Mouse (Mus musculus) embryonic facial prominence, embryonic 11.5 days (tissue): Measurements from ENCODE around the gene Ncbp2. TPM values are rescaled to one million over a fixed set of nuclear protein-coding genes. Genes with fewer than 3 reads are reported as not detected.

Source experiments
- ATAC-seq: fragments of 200-750 bp; cut with Nextera tagmentation; replicated peaks from 2 replicates; pipeline ENCODE4 v1.8.0; 2017; ENCODE audit warnings: low read depth; ENCODE audit not compliant: insufficient number of reproducible peaks, low FRiP score, low TSS enrichment
- DNase-seq: peaks from one replicate; pipeline ENCODE4 v3.0.0-alpha.2; 2015; ENCODE audit warnings: low spot score
- H3K27ac ChIP-seq: fragments of 300-500 bp; sonication (generic); replicated peaks from 2 replicates; pipeline ENCODE4 v1.5.1; 2014; ENCODE audit warnings: mild to moderate bottlenecking, low read depth, low read length, control low read depth
- H3K27me3 ChIP-seq: fragments of 300-500 bp; sonication (generic); 2 replicates; pipeline ENCODE4 v1.6.1; 2014; ENCODE audit warnings: mild to moderate bottlenecking, low read length, moderate library complexity, mixed read lengths; ENCODE audit not compliant: control insufficient read depth, insufficient read depth
- H3K36me3 ChIP-seq: fragments of 300-500 bp; sonication (generic); replicated peaks from 2 replicates; pipeline ENCODE4 v1.6.1; 2014; ENCODE audit warnings: low read depth, mild to moderate bottlenecking, low read length, moderate library complexity, mixed read lengths; ENCODE audit not compliant: control insufficient read depth, insufficient read depth
- H3K4me1 ChIP-seq: fragments of 300-500 bp; sonication (generic); 2 replicates; pipeline ENCODE4 v1.6.1; 2014; ENCODE audit warnings: low read length, mixed read lengths; ENCODE audit not compliant: control insufficient read depth, insufficient read depth
- H3K4me2 ChIP-seq: fragments of 300-500 bp; sonication (generic); 2 replicates; pipeline ENCODE4 v1.6.1; 2014; ENCODE audit warnings: low read depth, mild to moderate bottlenecking, control low read depth, low read length, moderate library complexity
- H3K4me3 ChIP-seq: fragments of 300-500 bp; sonication (generic); 2 replicates; pipeline ENCODE4 v1.5.1; 2014; ENCODE audit warnings: low read depth, low read length, control low read depth
- H3K9ac ChIP-seq: fragments of 300-500 bp; sonication (generic); replicated peaks from 2 replicates; pipeline ENCODE4 v1.6.1; 2014; ENCODE audit warnings: mild to moderate bottlenecking, control low read depth, low read length
- H3K9me3 ChIP-seq: fragments of 300-500 bp; sonication (generic); replicated peaks from 2 replicates; pipeline ENCODE4 v1.6.1; 2016; ENCODE audit warnings: mild to moderate bottlenecking, low read length, inconsistent platforms, mixed read lengths; ENCODE audit not compliant: control insufficient read depth
- WGBS: fragments of 180-500 bp; shearing (Covaris S2); extraction: QIAGEN DNeasy Blood & Tissue Kit; methylation state at CpG from one replicate; pipeline ENCODE4 v1.1.7; 2014; 5-methylcytosine and 5-hydroxymethylcytosine counted together
- polyA plus RNA-seq: library from polyadenylated mRNA; unstranded; fragments of >200 nt; fragmentation: Nextera tagmentation; extraction: Ambion mirVana; gene quantifications from 2 replicates; pipeline ENCODE4 v1.2.1, GENCODE M21; 2014

Gene Ncbp2
- polyA plus RNA-seq, 1 experiment from 2014 or later = 173 TPM

DNA sequence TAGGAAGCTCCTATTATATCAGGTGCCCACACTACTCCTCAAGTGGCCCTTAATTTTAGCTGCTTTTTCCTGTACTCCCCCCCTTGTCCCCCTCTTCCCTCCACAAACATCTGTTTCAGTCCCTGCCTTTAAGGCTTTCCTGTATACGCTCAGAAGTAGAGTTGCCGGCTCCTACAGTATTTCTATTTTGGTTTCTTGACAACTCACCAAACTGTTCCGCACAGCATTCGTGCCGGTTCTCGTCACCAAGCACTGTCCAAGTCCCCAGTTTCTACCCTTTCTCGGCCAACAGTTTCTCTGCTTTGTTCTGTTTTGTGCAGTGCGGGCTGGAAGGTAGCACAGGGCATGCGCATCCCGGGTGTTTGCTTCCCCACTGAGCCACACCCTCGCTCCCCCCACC, 39.4 kb upstream of the Ncbp2 start:
- WGBS = 71% methylated on average over 11 of the region's 11 CpGs
- no peak overlapping the region for H3K4me2 ChIP-seq
- DNase-seq (no peak), ATAC-seq (no peak)
- no peak overlapping the region for H3K9ac ChIP-seq
- H3K4me1 ChIP-seq = no peaks in the 10 kb centered on the region; the same call in 1 of the 2 replicates
- no peak overlapping the region for H3K27ac ChIP-seq
- no peaks in the 10 kb centered on the region for H3K36me3 ChIP-seq
- no peak overlapping the region for H3K4me3 ChIP-seq
- no peaks in the 10 kb centered on the region for H3K27me3 ChIP-seq
- H3K9me3 ChIP-seq = no peaks in the 10 kb centered on the region

- ATAC-seq (no peak), DNase-seq (no peak)
- Histone ChIP-seq H3K9me3 (no peaks in the 10 kb centered on the region), H3K27me3 (no peaks in the 10 kb centered on the region), H3K4me1 (no peaks in the 10 kb centered on the region; the same call in 1 of the 2 replicates), H3K4me3 (no peak overlapping the region), H3K27ac (no peak overlapping the region), H3K9ac (no peak overlapping the region), H3K4me2 (no peak overlapping the region), H3K36me3 (no peaks in the 10 kb centered on the region)
- WGBS = 67% methylated on average over 10 of the region's 10 CpGs
These were observed 37.9 kb upstream of the Ncbp2 start for GRCm38 (mm10) chr16:31910281-31910847.

GRCm38 (mm10) chr16:31917776-31918175, 30.5 kb upstream of the Ncbp2 start:
- no peaks in the 10 kb centered on the region for H3K27me3 ChIP-seq
- no peaks in the 10 kb centered on the region for H3K36me3 ChIP-seq
- H3K4me2 ChIP-seq = no peak overlapping the region
- H3K4me3 ChIP-seq = no peak overlapping the region
- no peak overlapping the region for H3K27ac ChIP-seq
- H3K9ac ChIP-seq = no peak overlapping the region; the same call in 1 of the 2 replicates
- no peaks in the 10 kb centered on the region for H3K4me1 ChIP-seq
- WGBS = 71% methylated on average over 11 of the region's 11 CpGs
- no peaks in the 10 kb centered on the region for H3K9me3 ChIP-seq
- DNase-seq = no peak
- no peak for ATAC-seq

DNA sequence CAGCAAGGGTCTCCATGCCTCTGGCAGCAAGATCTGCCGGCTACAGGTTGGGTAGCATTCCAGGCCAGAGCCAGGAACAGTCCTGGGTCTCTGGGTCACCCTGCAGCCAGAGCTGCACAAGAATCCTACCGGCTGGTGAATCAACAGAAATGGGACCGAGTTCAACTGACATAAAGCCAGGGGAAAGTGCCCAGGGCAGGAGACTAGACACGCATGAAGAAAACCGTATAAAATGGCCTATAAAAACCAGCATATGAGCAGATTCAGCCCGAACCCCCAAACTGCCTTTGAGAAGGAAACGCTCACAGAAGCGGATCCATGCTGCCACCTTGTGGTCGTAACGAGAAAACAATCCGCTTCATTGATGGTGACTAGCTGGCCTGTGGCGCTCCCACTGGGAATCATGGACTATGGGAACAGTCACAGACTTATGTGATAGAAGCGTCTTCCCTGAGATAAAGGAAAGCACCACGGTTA, 30.0 kb upstream of the Ncbp2 start:
- Histone ChIP-seq H3K36me3 (no peaks in the 10 kb centered on the region), H3K4me2 (no peak overlapping the region), H3K27me3 (no peaks in the 10 kb centered on the region), H3K9me3 (no peaks in the 10 kb centered on the region), H3K4me1 (no peaks in the 10 kb centered on the region), H3K4me3 (no peak overlapping the region), H3K9ac (no peak overlapping the region; the same call in 1 of the 2 replicates), H3K27ac (no peak overlapping the region)
- 4% methylated on average over 14 of the region's 14 CpGs for WGBS
- peak; percentile 92 for DNase-seq
- ATAC-seq = 0 out of 2 replicates have a peak, but pooled peaks have one; percentile 18

GRCm38 (mm10) chr16:31924368-31924767, 23.9 kb upstream of the Ncbp2 start:
- Histone ChIP-seq H3K36me3 (no peaks in the 10 kb centered on the region), H3K9me3 (no peaks in the 10 kb centered on the region), H3K27ac (no peak overlapping the region), H3K4me1 (no peaks in the 10 kb centered on the region), H3K4me3 (no peak overlapping the region), H3K9ac (no peak overlapping the region), H3K4me2 (no peak overlapping the region), H3K27me3 (no peaks in the 10 kb centered on the region)
- 86% methylated on average over 6 of the region's 6 CpGs for WGBS
- no peak for DNase-seq
- no peak for ATAC-seq

- DNase-seq = no peak
- WGBS = 79% methylated on average over 6 of the region's 6 CpGs
These were observed 22.2 kb upstream of the Ncbp2 start for GRCm38 (mm10) chr16:31926091-31926490.

DNA sequence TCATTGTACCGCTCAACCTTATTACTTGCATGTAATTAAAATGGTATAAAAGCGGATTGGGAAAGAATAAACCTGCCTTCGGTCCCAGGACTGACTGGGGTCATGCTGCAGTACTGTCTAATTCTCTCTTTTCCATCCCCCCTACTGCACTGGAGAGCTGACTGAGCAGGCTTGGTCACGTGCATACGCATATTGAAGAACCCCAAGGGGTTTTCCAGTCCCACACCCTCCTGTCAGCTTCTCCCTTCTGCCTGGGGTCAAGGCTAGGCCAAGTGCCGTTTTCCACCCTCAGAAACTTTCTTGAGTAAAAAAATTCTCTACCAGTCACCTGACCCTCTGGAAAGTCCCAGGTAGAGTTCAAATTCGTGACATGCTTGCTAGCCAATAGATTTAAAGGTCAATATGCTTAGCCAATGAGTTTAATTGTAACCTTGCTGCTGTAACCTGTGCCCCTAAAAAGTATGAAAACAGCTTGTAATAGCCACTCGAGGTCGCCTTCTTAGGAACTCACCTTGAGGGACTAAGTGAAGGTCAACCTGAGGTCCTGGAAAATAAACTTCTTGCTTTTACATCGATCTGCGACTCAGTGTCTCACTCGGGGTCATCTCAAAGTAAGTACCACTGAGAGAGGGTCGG, 21.6 kb upstream of the Ncbp2 start:
- Histone ChIP-seq H3K4me1 (no peaks in the 10 kb centered on the region), H3K9me3 (no peaks in the 10 kb centered on the region), H3K4me2 (no peak overlapping the region), H3K27ac (no peak overlapping the region), H3K9ac (no peak overlapping the region), H3K4me3 (no peak overlapping the region), H3K27me3 (no peaks in the 10 kb centered on the region), H3K36me3 (no peaks in the 10 kb centered on the region)
- no peak for ATAC-seq
- 81% methylated on average over 13 of the region's 13 CpGs for WGBS
- no peak for DNase-seq

More at GRCm38 (mm10) chr16:31926091-31926490, 22.2 kb upstream of the Ncbp2 start:
- no peak for ATAC-seq
- Histone ChIP-seq H3K4me2 (no peak overlapping the region), H3K27ac (no peak overlapping the region), H3K4me1 (no peaks in the 10 kb centered on the region), H3K4me3 (no peak overlapping the region), H3K36me3 (no peaks in the 10 kb centered on the region), H3K27me3 (no peaks in the 10 kb centered on the region), H3K9ac (no peak overlapping the region), H3K9me3 (no peaks in the 10 kb centered on the region)

GRCm38 (mm10) chr16:31927412-31927811, 20.9 kb upstream of the Ncbp2 start:
- no peak overlapping the region for H3K9ac ChIP-seq
- no peak overlapping the region for H3K4me3 ChIP-seq
- H3K36me3 ChIP-seq = no peaks in the 10 kb centered on the region
- H3K4me2 ChIP-seq = no peak overlapping the region
- H3K27ac ChIP-seq = no peak overlapping the region
- DNase-seq (no peak), ATAC-seq (no peak)
- no peaks in the 10 kb centered on the region for H3K9me3 ChIP-seq
- WGBS = 80% methylated on average over 5 of the region's 5 CpGs
- H3K27me3 ChIP-seq = no peaks in the 10 kb centered on the region
- no peaks in the 10 kb centered on the region for H3K4me1 ChIP-seq
